Mouse (Mus musculus): ENCODE results near the gene Eri3. TPM values are rescaled to one million over a fixed set of nuclear protein-coding genes. Genes with fewer than 3 reads are reported as not detected.

The Eri3 gene
- polyA plus RNA-seq, 1 experiment = not detected

DNA sequence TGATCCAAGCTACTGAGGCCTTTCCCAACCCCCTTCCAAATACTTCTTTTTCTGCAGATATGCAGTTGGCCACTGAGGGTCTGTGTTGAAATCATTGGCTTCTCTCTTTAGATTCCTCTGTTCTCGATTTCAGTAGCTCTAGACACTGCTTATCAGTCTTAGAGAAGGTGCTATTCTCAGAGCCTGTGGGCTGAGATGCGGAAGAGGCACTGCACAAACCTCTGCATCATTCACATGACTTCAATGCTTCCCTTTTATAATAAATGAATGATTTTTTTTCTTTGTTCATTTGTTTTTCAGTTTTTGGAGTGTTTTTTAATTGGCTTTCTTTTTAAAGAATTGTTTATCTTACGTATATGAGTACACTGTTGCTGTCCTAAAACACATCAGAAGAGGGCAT, 162.1 kb downstream of the Eri3 start:
- H3K27ac ChIP-seq (ENCODE audit: insufficient read depth, low read depth, low read length) = no peak overlapping the region
- H3K4me3 ChIP-seq (ENCODE audit: insufficient read depth, low read depth, low read length) = no peak overlapping the region
- TF ChIP-seq POLR2A (IDR thresholded peaks at IDR 0.05; ENCODE audit: insufficient read depth, low read depth, low read length) = no peak
- no peak for TF ChIP-seq CTCF (IDR thresholded peaks at IDR 0.05; ENCODE audit: insufficient read depth, low read depth, low read length)
- no peaks in the 10 kb centered on the region for H3K4me1 ChIP-seq (ENCODE audit: control insufficient read depth, insufficient read depth, low read length)
- 86% methylated on average over 3 of the region's 3 CpGs for WGBS

DNA sequence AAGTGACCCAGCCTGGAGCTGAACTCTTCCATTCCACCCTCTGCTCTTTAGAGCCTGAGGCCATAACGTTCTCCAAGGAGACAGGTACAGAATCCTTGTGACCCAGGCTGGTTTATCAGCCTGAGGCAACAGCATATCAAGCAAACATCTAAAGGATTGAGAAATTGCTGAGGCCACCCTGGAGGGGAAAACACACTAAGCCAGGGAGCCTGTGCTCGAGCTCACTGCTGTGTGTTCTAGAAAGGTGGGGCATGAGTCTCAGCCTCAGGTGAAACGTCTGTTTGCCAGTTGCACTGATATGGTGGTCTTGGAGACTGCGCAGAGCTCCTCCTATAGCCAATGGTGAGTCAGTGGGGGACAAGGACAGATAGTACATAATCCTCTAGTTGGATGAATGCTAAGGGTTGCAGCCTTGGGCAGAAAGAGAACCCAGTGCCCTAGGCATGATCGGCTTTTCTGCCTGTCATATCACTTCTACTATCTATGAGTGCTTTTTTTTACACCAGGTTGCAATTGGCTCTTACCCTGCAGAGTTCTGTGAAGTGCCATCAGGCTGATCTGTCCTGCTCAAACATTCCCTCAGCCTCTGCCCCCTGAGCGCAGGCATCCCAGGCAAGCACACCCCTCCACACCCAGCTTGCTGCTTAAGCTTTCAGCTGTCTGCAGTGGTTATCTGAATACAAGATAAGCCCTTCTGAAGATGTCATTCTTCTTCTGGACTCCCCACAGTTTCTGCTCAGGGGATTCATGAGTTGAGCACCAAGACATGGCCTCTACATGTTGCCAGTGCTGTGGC, 163.3 kb downstream of the Eri3 start:
- no peak for TF ChIP-seq POLR2A (IDR thresholded peaks at IDR 0.05; ENCODE audit: insufficient read depth, low read depth, low read length)
- no peak for TF ChIP-seq CTCF (IDR thresholded peaks at IDR 0.05; ENCODE audit: insufficient read depth, low read depth, low read length)
- 94% methylated on average over 6 of the region's 6 CpGs for WGBS
- H3K27ac ChIP-seq (ENCODE audit: insufficient read depth, low read depth, low read length) = no peak overlapping the region
- no peaks in the 10 kb centered on the region for H3K4me1 ChIP-seq (ENCODE audit: control insufficient read depth, insufficient read depth, low read length)
- no peak overlapping the region for H3K4me3 ChIP-seq (ENCODE audit: insufficient read depth, low read depth, low read length)

Other genes with a start within 250 kb of the Eri3 start
- gene Rnf220, start 53.3 kb upstream of the Eri3 start, polyA plus RNA-seq (2012; ENCODE audit: insufficient read depth, insufficient read length, low replicate concordance, missing spikeins) = not detected in 2 replicates
- gene Dmap1, start 131.9 kb downstream of the Eri3 start, polyA plus RNA-seq (2012; ENCODE audit: insufficient read depth, insufficient read length, low replicate concordance, missing spikeins) = not detected in 2 replicates
- gene Gm12845, start 174.0 kb downstream of the Eri3 start, polyA plus RNA-seq (2012; ENCODE audit: insufficient read depth, insufficient read length, low replicate concordance, missing spikeins) = not detected in 2 replicates
- not detected in 2 replicates for gene Klf17, start 215.3 kb downstream of the Eri3 start, polyA plus RNA-seq (2012; ENCODE audit: insufficient read depth, insufficient read length, low replicate concordance, missing spikeins)